Mouse (Mus musculus) urinary bladder, postnatal 10 days (tissue): ENCODE results near the gene Tmod4.
"Not testable (repeated sequence)": the region's sequence is repeated elsewhere in the genome, so short reads cannot be mapped to it uniquely, and the experiment has no call there.

ENCODE experiments used
- DNase-seq: peaks from one replicate; pipeline ENCODE4 v3.0.0; 2022; ENCODE audit warnings: low spot score

The Tmod4 gene

GRCm38 (mm10) chr3:95124246-95124645, at the start of gene Tmod4:
TSS of gene Tmod4 (plus strand) at chr3:95124476.
- DNase-seq: no peak

- no peak for DNase-seq
Measured at GRCm38 (mm10) chr3:95088071-95088470, 36.2 kb upstream of the Tmod4 start.

- no peak for DNase-seq
Measured at GRCm38 (mm10) chr3:95100854-95101253, 23.4 kb upstream of the Tmod4 start.

- no peak for DNase-seq
Measured at GRCm38 (mm10) chr3:95105121-95105520, 19.2 kb upstream of the Tmod4 start.

- no peak for DNase-seq
Measured at GRCm38 (mm10) chr3:95105586-95106337, 18.5 kb upstream of the Tmod4 start.

- DNase-seq: peak; percentile 93
Measured at GRCm38 (mm10) chr3:95106338-95107117, 17.7 kb upstream of the Tmod4 start, which contains the start of gene Pip5k1a. TSS of gene Pip5k1a (minus strand) at chr3:95106930.

GRCm38 (mm10) chr3:95107308-95107707, 17.0 kb upstream of the Tmod4 start:
- DNase-seq: not testable (repeated sequence)

GRCm38 (mm10) chr3:95107898-95108297, 16.4 kb upstream of the Tmod4 start:
- DNase-seq: no peak

GRCm38 (mm10) chr3:95110911-95111726, 13.2 kb upstream of the Tmod4 start, which contains the start of gene Vps72:
TSS of gene Vps72 (plus strand) at chr3:95111022.
- peak; percentile 61 for DNase-seq

- no peak for DNase-seq
Measured at GRCm38 (mm10) chr3:95112760-95113159, 11.5 kb upstream of the Tmod4 start.

- no peak for DNase-seq
Measured at GRCm38 (mm10) chr3:95117751-95118150, 6.5 kb upstream of the Tmod4 start.

GRCm38 (mm10) chr3:95121580-95121979, 2.7 kb upstream of the Tmod4 start:
- DNase-seq: no peak

GRCm38 (mm10) chr3:95124972-95125371, 696 bp downstream of the Tmod4 start:
- DNase-seq: no peak

GRCm38 (mm10) chr3:95129226-95129651, 5.0 kb downstream of the Tmod4 start:
- no peak for DNase-seq

GRCm38 (mm10) chr3:95130081-95130480, 5.8 kb downstream of the Tmod4 start:
- DNase-seq: no peak

- DNase-seq: not testable (repeated sequence)
Measured at GRCm38 (mm10) chr3:95132389-95132788, 8.1 kb downstream of the Tmod4 start.

- DNase-seq: no peak
Measured at GRCm38 (mm10) chr3:95133176-95133575, 8.9 kb downstream of the Tmod4 start.

- no peak for DNase-seq
Measured at GRCm38 (mm10) chr3:95133680-95134101, 9.4 kb downstream of the Tmod4 start, which contains the start of the genes Scnm1 and Lysmd1. TSS of gene Scnm1 (minus strand) at chr3:95134011. TSS of gene Lysmd1 (plus strand) at chr3:95134088.

GRCm38 (mm10) chr3:95134133-95134532, 9.9 kb downstream of the Tmod4 start:
- not testable (repeated sequence) for DNase-seq

- DNase-seq: no peak
Measured at GRCm38 (mm10) chr3:95135023-95135422, 10.7 kb downstream of the Tmod4 start.

- DNase-seq: no peak
Measured at GRCm38 (mm10) chr3:95135433-95136052, 11.3 kb downstream of the Tmod4 start.
